Mouse (Mus musculus): ENCODE data around the gene 9830107B12Rik. TPM values are rescaled to one million over a fixed set of nuclear protein-coding genes. Genes with fewer than 3 reads are reported as not detected.

Gene 9830107B12Rik
- polyA plus RNA-seq, 1 experiment from 2014 or later = not detected

DNA sequence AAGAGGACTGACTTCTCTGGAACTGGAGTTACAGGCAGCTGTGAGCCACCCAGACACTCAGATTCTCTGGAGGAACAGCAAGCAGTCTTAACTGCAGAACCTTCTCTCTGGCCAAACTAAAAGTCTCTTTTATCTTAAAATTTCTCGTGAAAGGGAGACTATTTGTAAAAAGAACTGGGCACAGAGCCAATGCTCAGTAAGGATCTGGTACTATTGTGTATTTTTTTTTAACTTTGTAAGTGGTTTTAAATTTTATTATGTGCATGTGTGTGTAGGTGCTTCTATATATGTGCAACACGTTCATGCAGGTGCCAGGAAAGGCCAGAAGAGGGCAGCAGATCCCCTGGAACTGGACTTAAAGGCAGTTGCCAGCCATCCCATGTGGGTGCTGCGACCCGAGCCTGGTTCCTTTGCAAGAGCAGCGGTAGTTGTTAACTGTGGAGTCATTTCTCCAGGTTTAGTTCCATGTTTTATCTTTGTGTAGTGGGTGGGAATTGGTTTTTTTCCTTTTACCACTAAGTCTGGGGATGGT, 52.7 kb downstream of the 9830107B12Rik start:
- no peak overlapping the region for H3K4me3 ChIP-seq (ENCODE audit: control insufficient read depth in 1 of 2, insufficient read depth in 1 of 2, low read depth in 1 of 2, low read length in 2 of 2)
- ATAC-seq (ENCODE audit: insufficient number of reproducible peaks, insufficient read depth, low FRiP score, low read depth) = no peak
- H3K9ac ChIP-seq (ENCODE audit: low read length) = no peak overlapping the region
- H3K27me3 ChIP-seq (ENCODE audit: control insufficient read depth, insufficient read depth, low read length) = peaks cover 45% of the 10 kb centered on the region
- peaks cover 5% of the 10 kb centered on the region; the same call in 1 of the 2 replicates for H3K9me3 ChIP-seq (ENCODE audit: control insufficient read depth, low read length)
- H3K4me2 ChIP-seq (ENCODE audit: low read length) = no peak overlapping the region
- no peak overlapping the region for H3K27ac ChIP-seq (replicated peaks in 1 of 2; ENCODE audit: control insufficient read depth in 1 of 2, insufficient read depth in 1 of 2, low read depth in 2 of 2, low read length in 2 of 2)
- WGBS = 65% methylated on average over 5 of the region's 5 CpGs
- peaks cover 20 to 32% of the 10 kb centered on the region in 2 experiments for H3K4me1 ChIP-seq (ENCODE audit: control insufficient read depth in 2 of 2, insufficient read depth in 2 of 2, low read length in 2 of 2)
- H3K36me3 ChIP-seq (ENCODE audit: control insufficient read depth, insufficient read depth, low read length) = no peaks in the 10 kb centered on the region

DNA sequence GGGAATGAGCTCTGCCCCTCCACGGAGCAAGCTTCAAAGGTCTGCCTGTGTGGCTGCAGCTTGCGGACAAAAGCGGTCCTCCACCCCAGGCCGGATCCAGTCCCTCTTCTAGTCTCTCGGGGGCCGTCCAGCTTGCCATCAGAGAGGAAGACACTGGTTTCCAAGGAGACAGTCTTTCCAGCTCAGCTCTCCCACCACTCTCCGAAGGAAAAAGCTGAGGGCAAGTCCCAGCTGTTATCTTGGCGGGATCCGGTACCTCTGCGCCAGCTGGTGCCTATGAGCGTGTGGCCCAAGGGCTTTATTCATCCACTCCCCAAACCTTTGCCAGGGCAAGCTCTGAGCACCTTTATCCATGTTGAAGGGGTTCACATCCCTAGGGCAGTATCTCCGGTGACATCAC, 55.8 kb downstream of the 9830107B12Rik start:
- Histone ChIP-seq H3K4me1 (ENCODE audit: control insufficient read depth in 2 of 2, insufficient read depth in 2 of 2, low read length in 2 of 2) (0 out of 4 replicates have a peak, but pooled peaks cover 0 to 3% of the 10 kb centered on the region in 2 experiments), H3K4me2 (ENCODE audit: low read length) (no peak overlapping the region), H3K27me3 (ENCODE audit: control insufficient read depth, insufficient read depth, low read length) (peaks cover 16% of the 10 kb centered on the region), H3K27ac (replicated peaks in 1 of 2; ENCODE audit: control insufficient read depth in 1 of 2, insufficient read depth in 1 of 2, low read depth in 2 of 2, low read length in 2 of 2) (no peak overlapping the region), H3K4me3 (ENCODE audit: control insufficient read depth in 1 of 2, insufficient read depth in 1 of 2, low read depth in 1 of 2, low read length in 2 of 2) (no peak overlapping the region), H3K36me3 (ENCODE audit: control insufficient read depth, insufficient read depth, low read length) (no peaks in the 10 kb centered on the region), H3K9ac (ENCODE audit: low read length) (no peak overlapping the region), H3K9me3 (ENCODE audit: control insufficient read depth, low read length) (peaks cover 5% of the 10 kb centered on the region; the same call in 1 of the 2 replicates)
- no peak for ATAC-seq (ENCODE audit: insufficient number of reproducible peaks, insufficient read depth, low FRiP score, low read depth)
- WGBS = 71% methylated on average over 12 of the region's 12 CpGs

DNA sequence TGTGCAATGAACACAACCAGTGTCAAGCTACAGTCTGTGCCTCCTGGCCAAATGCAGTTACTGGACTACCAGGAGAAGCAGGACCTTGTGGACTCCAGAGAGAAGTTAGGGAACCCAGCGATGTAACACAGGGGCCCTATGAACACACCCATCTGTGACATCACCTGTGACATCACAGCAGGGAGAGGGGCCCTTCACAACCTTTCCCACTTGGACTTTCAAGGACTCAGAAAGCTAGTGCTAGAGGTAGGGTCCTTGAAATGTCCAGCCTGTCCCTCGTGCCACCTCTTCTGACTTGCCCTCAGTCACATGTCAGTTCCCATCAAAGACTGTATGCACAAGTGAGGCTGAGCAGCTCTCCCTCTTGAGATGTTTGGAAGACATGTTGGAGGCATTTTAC, 56.6 kb downstream of the 9830107B12Rik start:
- H3K27me3 ChIP-seq (ENCODE audit: control insufficient read depth, insufficient read depth, low read length) = peaks cover 7% of the 10 kb centered on the region
- H3K4me2 ChIP-seq (ENCODE audit: low read length) = no peak overlapping the region
- peaks cover 5% of the 10 kb centered on the region; the same call in 1 of the 2 replicates for H3K9me3 ChIP-seq (ENCODE audit: control insufficient read depth, low read length)
- H3K27ac ChIP-seq (replicated peaks in 1 of 2; ENCODE audit: control insufficient read depth in 1 of 2, insufficient read depth in 1 of 2, low read depth in 2 of 2, low read length in 2 of 2) = no peak overlapping the region
- no peaks in the 10 kb centered on the region for H3K4me1 ChIP-seq (ENCODE audit: control insufficient read depth in 2 of 2, insufficient read depth in 2 of 2, low read length in 2 of 2)
- no peak for ATAC-seq (ENCODE audit: insufficient number of reproducible peaks, insufficient read depth, low FRiP score, low read depth)
- no peak overlapping the region for H3K9ac ChIP-seq (ENCODE audit: low read length)
- H3K36me3 ChIP-seq (ENCODE audit: control insufficient read depth, insufficient read depth, low read length) = no peaks in the 10 kb centered on the region
- H3K4me3 ChIP-seq (ENCODE audit: control insufficient read depth in 1 of 2, insufficient read depth in 1 of 2, low read depth in 1 of 2, low read length in 2 of 2) = no peak overlapping the region
- 65% methylated on average over 2 of the region's 2 CpGs for WGBS

DNA sequence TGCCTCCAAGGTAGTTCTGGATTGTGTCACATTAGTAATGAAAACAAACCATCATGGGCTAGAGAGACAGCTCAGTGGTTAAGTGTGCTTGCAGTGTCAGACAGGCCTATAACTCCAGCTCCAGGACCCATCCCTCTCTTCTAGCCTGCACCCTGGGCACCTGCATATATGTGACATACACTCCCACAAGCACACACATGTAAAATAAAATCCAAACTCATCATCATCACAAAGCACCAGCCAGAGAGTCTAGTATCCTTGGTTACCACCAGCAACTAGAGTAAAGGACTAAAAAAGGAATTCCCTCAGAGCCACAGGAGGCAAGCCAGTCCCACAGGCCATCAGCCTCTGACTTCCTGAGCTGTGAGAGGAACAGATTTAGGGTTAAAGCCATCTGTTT, 57.0 kb downstream of the 9830107B12Rik start, which contains the start of gene 1700067P10Rik:
Gene 1700067P10Rik, plus strand, starts transcription at position 301 of the 400 bp plus-strand sequence.
- H3K9ac ChIP-seq (ENCODE audit: low read length) = no peak within 1 kb of the TSS
- no peak for ATAC-seq (ENCODE audit: insufficient number of reproducible peaks, insufficient read depth, low FRiP score, low read depth)
- peaks cover 5% of the 10 kb centered on the region; the same call in 1 of the 2 replicates for H3K9me3 ChIP-seq (ENCODE audit: control insufficient read depth, low read length)
- H3K27me3 ChIP-seq (ENCODE audit: control insufficient read depth, insufficient read depth, low read length) = peaks cover 3% of the 10 kb centered on the region
- H3K27ac ChIP-seq (replicated peaks in 1 of 2; ENCODE audit: control insufficient read depth in 1 of 2, insufficient read depth in 1 of 2, low read depth in 2 of 2, low read length in 2 of 2) = no peak within 1 kb of the TSS
- H3K36me3 ChIP-seq (ENCODE audit: control insufficient read depth, insufficient read depth, low read length) = no peaks in the 10 kb centered on the region
- H3K4me2 ChIP-seq (ENCODE audit: low read length) = no peak within 1 kb of the TSS
- H3K4me3 ChIP-seq (ENCODE audit: control insufficient read depth in 1 of 2, insufficient read depth in 1 of 2, low read depth in 1 of 2, low read length in 2 of 2) = no peak within 1 kb of the TSS
- no peaks in the 10 kb centered on the region for H3K4me1 ChIP-seq (ENCODE audit: control insufficient read depth in 2 of 2, insufficient read depth in 2 of 2, low read length in 2 of 2)

DNA sequence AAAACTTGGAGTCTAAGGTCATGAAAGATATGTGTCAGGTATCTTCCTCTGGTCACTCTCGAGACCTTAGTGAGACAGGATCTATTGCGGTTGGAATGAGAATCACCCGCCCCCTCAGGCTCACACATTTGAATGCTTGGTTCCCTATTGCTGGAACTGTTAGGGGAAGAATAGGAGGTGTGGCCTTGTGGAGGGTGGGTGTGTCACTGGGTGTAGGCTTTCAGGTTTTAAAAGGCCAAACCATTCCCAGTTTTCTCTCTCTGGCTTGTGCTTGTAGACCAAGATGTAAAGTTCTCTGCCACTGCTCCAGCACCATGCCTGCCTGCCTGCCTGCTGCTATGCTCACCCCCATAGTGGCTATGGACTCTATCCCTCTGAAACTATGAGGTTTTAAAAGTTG, 65.4 kb downstream of the 9830107B12Rik start:
- ATAC-seq (ENCODE audit: insufficient number of reproducible peaks, insufficient read depth, low FRiP score, low read depth) = no peak

More for the DNA sequence above, 65.4 kb downstream of the 9830107B12Rik start:
- Histone ChIP-seq H3K27ac (replicated peaks in 1 of 2; ENCODE audit: control insufficient read depth in 1 of 2, insufficient read depth in 1 of 2, low read depth in 2 of 2, low read length in 2 of 2) (no peak overlapping the region), H3K9ac (ENCODE audit: low read length) (no peak overlapping the region), H3K4me2 (ENCODE audit: low read length) (no peak overlapping the region), H3K36me3 (ENCODE audit: control insufficient read depth, insufficient read depth, low read length) (no peaks in the 10 kb centered on the region), H3K27me3 (ENCODE audit: control insufficient read depth, insufficient read depth, low read length) (no peaks in the 10 kb centered on the region), H3K4me1 (ENCODE audit: control insufficient read depth in 2 of 2, insufficient read depth in 2 of 2, low read length in 2 of 2) (no peaks in the 10 kb centered on the region), H3K4me3 (ENCODE audit: control insufficient read depth in 1 of 2, insufficient read depth in 1 of 2, low read depth in 1 of 2, low read length in 2 of 2) (no peak overlapping the region), H3K9me3 (ENCODE audit: control insufficient read depth, low read length) (no peaks in the 10 kb centered on the region)
- 39% methylated on average over 3 of the region's 3 CpGs for WGBS

Other genes with a start within 250 kb of the 9830107B12Rik start
- 10.8 and 13.6 TPM in 2 replicates for gene Foxp4, start 221.6 kb downstream of the 9830107B12Rik start, polyA plus RNA-seq (2014; fragmentation: Nextera tagmentation; extraction: Ambion mirVana)
- not detected in 2 replicates for gene 1700122O11Rik, start 108.0 kb downstream of the 9830107B12Rik start, polyA plus RNA-seq (2014; fragmentation: Nextera tagmentation; extraction: Ambion mirVana)
- gene 1700067P10Rik, start 56.9 kb downstream of the 9830107B12Rik start, polyA plus RNA-seq (2014; fragmentation: Nextera tagmentation; extraction: Ambion mirVana) = not detected in 2 replicates
- not detected in 2 replicates for gene A530064D06Rik, start 21.0 kb upstream of the 9830107B12Rik start, polyA plus RNA-seq (2014; fragmentation: Nextera tagmentation; extraction: Ambion mirVana)
- gene Trem1, start 86.5 kb upstream of the 9830107B12Rik start, polyA plus RNA-seq (2014; fragmentation: Nextera tagmentation; extraction: Ambion mirVana) = 0.07 and 0.11 TPM in 2 replicates
- gene Trem3, start 101.5 kb upstream of the 9830107B12Rik start, polyA plus RNA-seq (2014; fragmentation: Nextera tagmentation; extraction: Ambion mirVana) = not detected in 2 replicates
- 0.53 and 0.63 TPM in 2 replicates for gene Treml4, start 118.0 kb upstream of the 9830107B12Rik start, polyA plus RNA-seq (2014; fragmentation: Nextera tagmentation; extraction: Ambion mirVana)
- gene Treml2, start 153.2 kb upstream of the 9830107B12Rik start, polyA plus RNA-seq (2014; fragmentation: Nextera tagmentation; extraction: Ambion mirVana) = 0.09 and 0.11 TPM in 2 replicates
- 0.09 and 0.30 TPM in 2 replicates for gene B430306N03Rik, start 169.9 kb upstream of the 9830107B12Rik start, polyA plus RNA-seq (2014; fragmentation: Nextera tagmentation; extraction: Ambion mirVana)
- gene Trem2, start 200.1 kb upstream of the 9830107B12Rik start, polyA plus RNA-seq (2014; fragmentation: Nextera tagmentation; extraction: Ambion mirVana) = 3.4 and 4.8 TPM in 2 replicates
- gene Treml1, start 213.6 kb upstream of the 9830107B12Rik start, polyA plus RNA-seq (2014; fragmentation: Nextera tagmentation; extraction: Ambion mirVana) = 1.0 and 2.4 TPM in 2 replicates

Data from heart, embryonic 14.5 days (tissue).